8 mouse cellular contexts compared by ENCODE assay signal in the genomic region with DNA sequence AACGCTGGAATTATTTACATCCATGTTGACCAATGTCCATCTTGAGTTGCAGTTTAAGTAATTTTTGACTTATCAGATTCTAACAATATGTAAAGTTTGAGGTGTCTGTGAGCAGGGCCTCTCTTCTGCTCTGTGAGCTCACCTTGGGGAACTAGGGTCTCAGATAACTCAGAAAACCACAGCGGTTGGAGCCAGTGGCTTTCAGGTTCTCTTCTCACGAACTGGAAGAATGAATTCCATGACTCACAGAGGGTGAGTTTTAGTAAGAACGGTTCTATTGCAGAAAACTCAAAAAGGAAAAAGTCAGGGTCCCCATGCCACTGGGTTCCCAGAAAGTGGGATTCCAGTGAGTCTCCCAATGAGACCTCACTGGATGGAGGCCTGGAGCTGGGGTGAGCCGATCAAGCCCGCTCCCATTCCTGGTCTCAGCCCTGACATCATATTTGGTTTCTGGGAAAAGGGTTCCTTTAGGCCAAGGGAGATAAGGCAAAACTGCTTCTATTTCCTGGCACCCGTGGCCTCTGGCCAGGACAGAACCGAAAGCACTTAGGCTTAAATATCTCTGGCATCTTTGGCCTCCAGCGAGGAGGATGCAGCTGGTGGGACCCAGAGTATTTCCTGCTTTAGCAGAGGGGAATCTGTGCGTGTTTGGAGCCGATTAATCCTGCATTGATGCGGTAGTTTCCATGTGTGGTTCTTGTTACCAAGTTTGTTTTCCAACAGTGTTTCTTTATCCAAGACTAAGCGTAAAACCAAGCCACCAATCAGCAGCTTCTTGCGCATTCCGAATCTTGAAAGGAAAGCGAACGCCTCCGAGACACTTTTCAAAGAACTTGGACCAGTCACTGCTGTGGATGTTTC.
DNase-seq lines count a peak whose midpoint lies in the region; ATAC-seq and TF ChIP-seq lines count a peak whose summit lies in the region.

No protein-coding gene starts in this region.

- WGBS in spleen, adult 2 months: 12% methylated on average over 18 of the region's 18 CpGs
- 54% methylated on average over 18 of the region's 18 CpGs for WGBS in heart, embryonic 10.5 days
- WGBS in forebrain, embryonic 16.5 days: 83% methylated on average over 18 of the region's 18 CpGs

- no peak overlapping the region for H3K9ac ChIP-seq in forebrain, embryonic 16.5 days (replicated peaks; ENCODE audit: low read depth, low read length)

- H3K9me3 ChIP-seq in heart, embryonic 10.5 days: no peaks in the 10 kb centered on the region
- H3K9me3 ChIP-seq in forebrain, embryonic 16.5 days (ENCODE audit: control insufficient read depth, low read length): no peaks in the 10 kb centered on the region

- H3K4me3 ChIP-seq in spleen, adult 2 months (ENCODE audit: extremely low read depth, insufficient read depth, insufficient read length): 0 out of 2 replicates have a peak overlapping the region, but pooled peaks have one; percentile 11
- H3K4me3 ChIP-seq in heart, embryonic 10.5 days: peak overlapping the region; percentile 10; the same call in 1 of the 2 replicates
- no peak overlapping the region for H3K4me3 ChIP-seq in forebrain, embryonic 16.5 days (replicated peaks; ENCODE audit: low read length)

- H3K27me3 ChIP-seq in spleen, adult 2 months (ENCODE audit: control insufficient read depth, insufficient read depth, low read length): no peaks in the 10 kb centered on the region
- H3K27me3 ChIP-seq in heart, embryonic 10.5 days (ENCODE audit: insufficient read depth, poor library complexity, severe bottlenecking): no peaks in the 10 kb centered on the region
- H3K27me3 ChIP-seq in forebrain, embryonic 16.5 days (replicated peaks; ENCODE audit: control insufficient read depth, insufficient read depth, low read length): no peaks in the 10 kb centered on the region

- H3K4me1 ChIP-seq in spleen, adult 2 months (ENCODE audit: control insufficient read depth, insufficient read depth, insufficient read length): no peaks in the 10 kb centered on the region; the same call in 1 of the 2 replicates
- H3K4me1 ChIP-seq in heart, embryonic 10.5 days: peaks cover 24% of the 10 kb centered on the region
- H3K4me1 ChIP-seq in forebrain, embryonic 16.5 days (replicated peaks; ENCODE audit: control insufficient read depth, insufficient read depth, low read length): peaks cover 14% of the 10 kb centered on the region

- H3K36me3 ChIP-seq in spleen, adult 2 months (ENCODE audit: control insufficient read depth, insufficient read depth, low read length): no peaks in the 10 kb centered on the region
- no peaks in the 10 kb centered on the region for H3K36me3 ChIP-seq in heart, embryonic 10.5 days
- H3K36me3 ChIP-seq in forebrain, embryonic 16.5 days (ENCODE audit: control insufficient read depth, insufficient read depth): no peaks in the 10 kb centered on the region

- peak overlapping the region; percentile 22; the same call in 1 of the 2 replicates for H3K27ac ChIP-seq in spleen, adult 2 months (ENCODE audit: insufficient read depth, low read length)
- peak overlapping the region; percentile 1; the same call in 1 of the 2 replicates for H3K27ac ChIP-seq in heart, embryonic 10.5 days
- no peak overlapping the region for H3K27ac ChIP-seq in forebrain, embryonic 16.5 days (ENCODE audit: low read length)

- H3K4me2 ChIP-seq in forebrain, embryonic 16.5 days (ENCODE audit: low read length): no peak overlapping the region

- DNase-seq in spleen, adult 2 months (ENCODE audit: low read depth in 1 of 2, low spot score in 2 of 2): no peak
- DNase-seq in spleen, postnatal 14 days (ENCODE audit: low spot score in 2 of 2): no peak
- no peak for DNase-seq in heart, embryonic 10.5 days (ENCODE audit: low spot score)
- DNase-seq in kidney, postnatal 36 days: peak; percentile 78 to 79
- DNase-seq in naive thymus-derived CD4-positive, alpha-beta T cell, adult 2 months (ENCODE audit: low read depth): peak; percentile 58
- DNase-seq in right cerebral cortex, postnatal 10 days (ENCODE audit: low spot score in 2 of 2): no peak
- no peak for DNase-seq in urinary bladder, postnatal 4 days (ENCODE audit: low spot score in 2 of 2)

- TF ChIP-seq CTCF in spleen, adult 2 months (IDR thresholded peaks at IDR 0.05; ENCODE audit: extremely low read depth, insufficient read depth, insufficient read length, insufficient replicate concordance): no peak

- no peak for ATAC-seq in forebrain, embryonic 16.5 days

- TF ChIP-seq POLR2A in spleen, adult 2 months (IDR thresholded peaks at IDR 0.05; ENCODE audit: low read depth, low read length): no peak

Comparison
In these comparisons a context has a peak if more than half of its experiments do, and no peak if none do; other contexts are left out.
1. DNase-seq: peak in kidney, postnatal 36 days (2 of 2) and naive thymus-derived CD4-positive, alpha-beta T cell, adult 2 months (single experiment); none in spleen, adult 2 months (0 of 2), spleen, postnatal 14 days (0 of 2), heart, embryonic 10.5 days (single experiment), right cerebral cortex, postnatal 10 days (0 of 2) and urinary bladder, postnatal 4 days (0 of 2).